ENCODE assay signal across 11 mouse cellular contexts in the genomic region with DNA sequence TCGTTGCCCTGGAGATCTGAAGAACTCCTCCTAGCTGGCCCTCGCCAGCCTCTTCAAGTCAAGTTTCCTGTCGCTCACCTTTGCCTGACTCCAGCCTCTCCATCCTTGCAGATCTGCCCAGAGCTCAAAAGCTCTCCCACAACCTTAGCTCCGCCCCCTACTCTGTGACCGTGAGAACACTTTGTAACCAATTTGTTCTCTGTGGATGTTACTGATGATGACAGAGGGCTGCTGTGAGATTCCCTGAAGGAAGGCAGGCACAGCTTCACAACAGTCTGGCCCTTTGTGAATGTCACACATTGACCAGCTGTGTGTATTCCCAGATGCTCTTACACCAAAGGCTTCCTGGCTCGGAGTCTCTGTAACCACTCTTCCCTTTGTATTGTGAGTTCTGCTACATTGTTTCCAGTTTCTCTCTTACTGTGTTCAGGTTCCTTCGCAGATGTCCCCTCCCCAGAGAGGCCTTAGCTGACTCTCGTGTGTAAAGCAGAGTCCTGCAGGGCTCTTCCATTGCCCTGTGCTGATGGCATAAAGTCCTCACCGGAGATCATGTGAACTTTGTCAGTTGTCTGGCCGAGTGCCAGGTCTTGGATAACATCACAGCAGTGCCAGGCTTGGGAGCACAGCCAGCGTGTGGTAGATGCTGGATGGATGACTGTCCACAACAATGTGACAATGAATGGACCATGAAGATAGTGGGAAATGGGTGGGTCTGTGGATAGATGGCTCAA. TPM values are rescaled to one million over a fixed set of nuclear protein-coding genes. Genes with fewer than 3 reads are reported as not detected.
A peak's percentile ranks its signal among the peaks of the same experiment; 100 is the strongest.
DNase-seq lines count a peak whose midpoint lies in the region; ATAC-seq lines count a peak whose summit lies in the region.
"Had no signal": no experiment of that assay in that cellular context is flagged by ENCODE, and none has a peak within 500 bp of the region (broad histone marks: within the 10 kb centered on the region; RNA-seq: fewer than 3 reads in every experiment).

No protein-coding gene starts in this region.

- no peak overlapping the region for H3K4me3 ChIP-seq in hindbrain, embryonic 16.5 days (ENCODE audit: low read length)
- H3K4me3 ChIP-seq: limb, embryonic 15.5 days had no signal

- peak; percentile 48; the same call in 1 of the 2 replicates for ATAC-seq in hindbrain, embryonic 16.5 days

- H3K9ac ChIP-seq in hindbrain, embryonic 16.5 days (ENCODE audit: low read depth, low read length) = no peak overlapping the region
- H3K9ac ChIP-seq: limb, embryonic 15.5 days had no signal

- intact Hi-C loops in heart, postnatal 25 days (cut with DNase I) = no loop called here

- peak overlapping the region; percentile 1; the same call in 1 of the 2 replicates for H3K27ac ChIP-seq in hindbrain, embryonic 16.5 days (ENCODE audit: low read depth, low read length)
- H3K27ac ChIP-seq: limb, embryonic 15.5 days had no signal

- H3K4me1 ChIP-seq in hindbrain, embryonic 16.5 days (ENCODE audit: control insufficient read depth, insufficient read depth, low read depth, low read length) = peaks cover 9% of the 10 kb centered on the region

- 24% methylated on average over 11 of the region's 11 CpGs for WGBS in hindbrain, embryonic 16.5 days

- H3K9me3 ChIP-seq in hindbrain, embryonic 16.5 days (ENCODE audit: control insufficient read depth, low read length) = no peaks in the 10 kb centered on the region
- H3K9me3 ChIP-seq: limb, embryonic 15.5 days had no signal

- H3K27me3 ChIP-seq in hindbrain, embryonic 16.5 days (replicated peaks; ENCODE audit: control insufficient read depth, insufficient read depth, low read length) = no peaks in the 10 kb centered on the region
- H3K27me3 ChIP-seq: limb, embryonic 15.5 days had no signal

- H3K4me2 ChIP-seq in hindbrain, embryonic 16.5 days (ENCODE audit: low read length) = no peak overlapping the region
- H3K4me2 ChIP-seq: limb, embryonic 15.5 days had no signal

- DNase-seq in heart, adult 11 months = peak; percentile 91
- no peak for DNase-seq in heart, postnatal 25 days (ENCODE audit: low spot score)
- peak; percentile 46 for DNase-seq in adrenal gland, adult 2 months
- peak; percentile 52 for DNase-seq in lung, postnatal 25 days (ENCODE audit: low spot score)
- DNase-seq in cerebellum, adult 9-11 months = no peak
- no peak for DNase-seq in frontal cortex, postnatal 10 days (ENCODE audit: low spot score in 2 of 2)
- DNase-seq in left cerebral cortex, adult 9 months (ENCODE audit: low spot score in 2 of 2) = no peak

- no peaks in the 10 kb centered on the region for H3K36me3 ChIP-seq in hindbrain, embryonic 16.5 days (ENCODE audit: control insufficient read depth, insufficient read depth, low read length)

RNA-seq across cellular contexts. Expression of a gene that starts 9.4 kb away (rescaled TPM):
- 1 to 10 TPM; 4.1 to 4.2 TPM for total RNA-seq in heart, postnatal 25 days (2021)
- 1 to 10 TPM in 1 of 2 experiments, under 1 TPM in 1; 0.35 to 1.2 TPM for total RNA-seq in adrenal gland, adult 2 months (2021)
- polyA plus RNA-seq in adrenal gland, adult 2 months (2012; rRNA removed) = 1.5 and 1.8 TPM in 2 replicates
- polyA plus RNA-seq in hindbrain, embryonic 16.5 days (2015; fragmentation: Nextera tagmentation; extraction: Ambion mirVana) = 3.0 and 3.3 TPM in 2 replicates
- total RNA-seq: CH12.LX had no signal

RNA-seq across cellular contexts. Expression of a gene that starts 19.9 kb away (rescaled TPM):
- 10 to 100 TPM in 1 of 2 experiments, 1 to 10 TPM in 1; 9.6 to 10.8 TPM for total RNA-seq in heart, postnatal 25 days (2021)
- total RNA-seq in adrenal gland, adult 2 months (2021) = 10 to 100 TPM; 10.4 to 12.7 TPM
- 20.3 and 20.8 TPM in 2 replicates for polyA plus RNA-seq in adrenal gland, adult 2 months (2012; rRNA removed)
- 40.6 and 42.6 TPM in 2 replicates for polyA plus RNA-seq in hindbrain, embryonic 16.5 days (2015; fragmentation: Nextera tagmentation; extraction: Ambion mirVana)

RNA-seq across cellular contexts. Expression of a gene that starts 40.0 kb away (rescaled TPM):
- total RNA-seq in heart, postnatal 25 days (2021) = under 1 TPM; 0.20 to 0.52 TPM
- total RNA-seq in adrenal gland, adult 2 months (2021) = 1 to 10 TPM in 1 of 2 experiments, under 1 TPM in 1; 0.97 to 2.3 TPM
- 2.4 and 2.8 TPM in 2 replicates for polyA plus RNA-seq in adrenal gland, adult 2 months (2012; rRNA removed)
- 11.7 and 13.1 TPM in 2 replicates for polyA plus RNA-seq in hindbrain, embryonic 16.5 days (2015; fragmentation: Nextera tagmentation; extraction: Ambion mirVana)
- total RNA-seq: CH12.LX; common myeloid progenitor, adult 5-6 weeks had no signal

Comparison
In these comparisons a context has a peak if more than half of its experiments do, and no peak if none do; other contexts are left out.
1. DNase-seq: peak in heart, adult 11 months (single experiment), adrenal gland, adult 2 months (single experiment) and lung, postnatal 25 days (single experiment); none in heart, postnatal 25 days (single experiment), cerebellum, adult 9-11 months (single experiment), frontal cortex, postnatal 10 days (0 of 2) and left cerebral cortex, adult 9 months (0 of 2).